Mouse (Mus musculus) C2C12 (cell line): ENCODE results near the gene Tfcp2l1.

Experiments used
- CTCF ChIP-seq: IDR thresholded peaks from one replicate; pipeline ENCODE4 v1.5.1; 2011; ENCODE audit not compliant: control insufficient read depth, insufficient read depth, insufficient read length
- MAX ChIP-seq: IDR thresholded peaks from one replicate; pipeline ENCODE4 v1.6.1; 2011; ENCODE audit warnings: mild to moderate bottlenecking, control low read depth
- MYOD1 ChIP-seq: IDR thresholded peaks from one replicate; pipeline ENCODE4 v1.6.1; 2011; ENCODE audit warnings: low read depth; ENCODE audit not compliant: control insufficient read depth, insufficient read length
- USF1 ChIP-seq: IDR thresholded peaks from one replicate; pipeline ENCODE4 v1.6.1; 2011; ENCODE audit warnings: low read depth, mild to moderate bottlenecking, control low read depth, moderate library complexity

DNA sequence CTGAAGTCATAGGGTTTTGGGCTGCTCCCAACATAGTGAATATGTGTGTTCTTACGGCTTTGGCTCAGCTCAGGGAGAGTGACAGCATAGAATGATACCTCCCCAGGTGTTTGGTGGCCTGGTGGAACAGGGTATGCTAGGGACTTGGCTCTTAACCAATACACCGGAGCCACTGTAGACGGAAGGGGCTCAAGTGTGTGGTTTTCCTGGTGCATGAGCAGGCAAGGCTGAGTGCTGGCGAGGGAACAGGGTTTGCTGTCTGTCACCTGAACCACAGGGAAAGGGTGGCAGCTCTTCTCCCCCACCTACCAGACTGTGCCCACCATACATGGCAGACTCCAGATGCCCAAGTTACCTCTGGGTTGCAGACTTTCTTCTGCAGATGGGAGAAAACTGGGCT, 83.9 kb downstream of the Tfcp2l1 start:
- TF ChIP-seq CTCF, result no peak
- TF ChIP-seq USF1, result no peak
- no peak for TF ChIP-seq MAX
- no peak for TF ChIP-seq MYOD1
